Mouse (Mus musculus) cerebellum, adult 11-12 months (tissue): ENCODE data around the gene Asb8.

Source experiments
- DNase-seq: peaks from one replicate; pipeline ENCODE4 v3.0.0; 2022

Gene Asb8

GRCm38 (mm10) chr15:98114852-98115778 is 50.3 kb downstream of the Asb8 start:
- DNase-seq: no peak

GRCm38 (mm10) chr15:98114098-98114851 is 51.1 kb downstream of the Asb8 start:
- DNase-seq: peak; percentile 44

GRCm38 (mm10) chr15:98111791-98112190 is 53.6 kb downstream of the Asb8 start:
- DNase-seq: no peak

GRCm38 (mm10) chr15:98108297-98109152 is 56.9 kb downstream of the Asb8 start:
- peak; percentile 93 for DNase-seq

- no peak for DNase-seq
Observed at GRCm38 (mm10) chr15:98107703-98108296, 57.6 kb downstream of the Asb8 start.

GRCm38 (mm10) chr15:98107230-98107629 is 58.2 kb downstream of the Asb8 start:
- no peak for DNase-seq

GRCm38 (mm10) chr15:98106506-98106905 is 58.9 kb downstream of the Asb8 start:
- no peak for DNase-seq

- DNase-seq: no peak
Observed at GRCm38 (mm10) chr15:98102401-98102800, 63.0 kb downstream of the Asb8 start.

GRCm38 (mm10) chr15:98098519-98098918 is 66.9 kb downstream of the Asb8 start:
- DNase-seq: no peak

- DNase-seq: no peak
Observed at GRCm38 (mm10) chr15:98096957-98097356, 68.5 kb downstream of the Asb8 start.

GRCm38 (mm10) chr15:98094905-98095304 is 70.5 kb downstream of the Asb8 start:
- DNase-seq: no peak

GRCm38 (mm10) chr15:98093121-98094011 is 72.1 kb downstream of the Asb8 start, which contains the start of gene Senp1:
Gene Senp1 (minus strand): TSS chr15:98093744.
- peak; percentile 90 for DNase-seq

GRCm38 (mm10) chr15:98092372-98093120 is 72.9 kb downstream of the Asb8 start, which contains the start of gene Pfkm:
Gene Pfkm (plus strand): TSS chr15:98092589.
- DNase-seq: no peak

- DNase-seq: no peak
Observed at GRCm38 (mm10) chr15:98091841-98092240, 73.6 kb downstream of the Asb8 start.

GRCm38 (mm10) chr15:98089421-98090183 is 75.8 kb downstream of the Asb8 start:
- no peak for DNase-seq

- no peak for DNase-seq
Observed at GRCm38 (mm10) chr15:98088889-98089288, 76.5 kb downstream of the Asb8 start.
